Mouse (Mus musculus): ENCODE measurements around the gene Slc7a6.

The Slc7a6 gene

GRCm38 (mm10) chr8:106145331-106145730, 23.3 kb upstream of the Slc7a6 start:
- WGBS: 92% methylated on average over 2 of the region's 2 CpGs

- WGBS: 92% methylated on average over 4 of the region's 4 CpGs
These were observed 22.6 kb upstream of the Slc7a6 start for GRCm38 (mm10) chr8:106146014-106146413.

- 72% methylated on average over 6 of the region's 6 CpGs for WGBS
These were observed 20.6 kb upstream of the Slc7a6 start for GRCm38 (mm10) chr8:106147868-106148565.

- WGBS: 85% methylated on average over 6 of the region's 6 CpGs
These were observed 19.6 kb upstream of the Slc7a6 start for GRCm38 (mm10) chr8:106149025-106149424.

GRCm38 (mm10) chr8:106149801-106150652, 18.6 kb upstream of the Slc7a6 start, which contains the start of gene Pla2g15:
Gene Pla2g15, plus strand, starts transcription at chr8:106150399.
- 1% methylated on average over 38 of the region's 38 CpGs for WGBS

GRCm38 (mm10) chr8:106150653-106151000, 18.0 kb upstream of the Slc7a6 start:
- WGBS: 9% methylated on average over 8 of the region's 8 CpGs

GRCm38 (mm10) chr8:106151041-106151440, 17.6 kb upstream of the Slc7a6 start:
- WGBS: 39% methylated on average over 9 of the region's 9 CpGs

GRCm38 (mm10) chr8:106152876-106153275, 15.8 kb upstream of the Slc7a6 start:
- WGBS: 79% methylated on average over 4 of the region's 4 CpGs

GRCm38 (mm10) chr8:106157419-106157818, 11.2 kb upstream of the Slc7a6 start:
- WGBS: 100% methylated on average over 1 of the region's 1 CpGs

GRCm38 (mm10) chr8:106158381-106158780, 10.3 kb upstream of the Slc7a6 start:
- WGBS: 83% methylated on average over 10 of the region's 10 CpGs

GRCm38 (mm10) chr8:106159876-106160275, 8.8 kb upstream of the Slc7a6 start:
- WGBS: 93% methylated on average over 6 of the region's 6 CpGs

- 91% methylated on average over 9 of the region's 9 CpGs for WGBS
These were observed 5.4 kb upstream of the Slc7a6 start for GRCm38 (mm10) chr8:106163251-106163650.

- WGBS: 43% methylated on average over 4 of the region's 4 CpGs
These were observed 3.2 kb upstream of the Slc7a6 start for GRCm38 (mm10) chr8:106165460-106165859.

GRCm38 (mm10) chr8:106169017-106169933, 618 bp downstream of the Slc7a6 start:
- under 1% methylated on average over 54 of the region's 54 CpGs for WGBS

GRCm38 (mm10) chr8:106169934-106170480, 1.4 kb downstream of the Slc7a6 start:
- 12% methylated on average over 6 of the region's 6 CpGs for WGBS

- WGBS: 89% methylated on average over 3 of the region's 3 CpGs
These were observed 4.9 kb downstream of the Slc7a6 start for GRCm38 (mm10) chr8:106173566-106173965.

- 27% methylated on average over 1 of the region's 1 CpGs for WGBS
These were observed 8.2 kb downstream of the Slc7a6 start for GRCm38 (mm10) chr8:106176891-106177290.

GRCm38 (mm10) chr8:106177594-106177993, 8.9 kb downstream of the Slc7a6 start:
- WGBS: 94% methylated on average over 1 of the region's 1 CpGs

GRCm38 (mm10) chr8:106178428-106178827, 9.8 kb downstream of the Slc7a6 start:
- 73% methylated on average over 2 of the region's 2 CpGs for WGBS

GRCm38 (mm10) chr8:106185628-106186270, 17.1 kb downstream of the Slc7a6 start:
- 46% methylated on average over 8 of the region's 8 CpGs for WGBS

- 86% methylated on average over 3 of the region's 3 CpGs for WGBS
These were observed 17.7 kb downstream of the Slc7a6 start for GRCm38 (mm10) chr8:106186394-106186793.
